Mouse (Mus musculus) thymus, postnatal 36 days (tissue): ENCODE data around the gene Fam185a.

Source experiments
- DNase-seq, 2 experiments: peaks; one replicate each; pipeline ENCODE4 v3.0.0; 2022; ENCODE audit warnings: mixed read lengths in 2 of 2

The Fam185a gene

GRCm38 (mm10) chr5:21434148-21434929, 9.6 kb downstream of the Fam185a start:
- DNase-seq, result no peak

- DNase-seq, result no peak
Observed at GRCm38 (mm10) chr5:21436471-21436975, 11.8 kb downstream of the Fam185a start.

GRCm38 (mm10) chr5:21438428-21438827, 13.7 kb downstream of the Fam185a start:
- DNase-seq, result no peak

GRCm38 (mm10) chr5:21439446-21440110, 14.8 kb downstream of the Fam185a start:
- no peak for DNase-seq

- DNase-seq, result no peak
Observed at GRCm38 (mm10) chr5:21440833-21441530, 16.2 kb downstream of the Fam185a start.

GRCm38 (mm10) chr5:21467387-21467786, 42.6 kb downstream of the Fam185a start:
- DNase-seq, result no peak

GRCm38 (mm10) chr5:21468100-21468499, 43.3 kb downstream of the Fam185a start:
- DNase-seq, result no peak

GRCm38 (mm10) chr5:21478428-21478827, 53.7 kb downstream of the Fam185a start:
- no peak for DNase-seq

GRCm38 (mm10) chr5:21479746-21480145, 55.0 kb downstream of the Fam185a start:
- no peak for DNase-seq

GRCm38 (mm10) chr5:21481521-21481920, 56.8 kb downstream of the Fam185a start:
- DNase-seq, result no peak

GRCm38 (mm10) chr5:21482446-21483222, 57.9 kb downstream of the Fam185a start:
- no peak for DNase-seq

- no peak for DNase-seq
Observed at GRCm38 (mm10) chr5:21483275-21483674, 58.5 kb downstream of the Fam185a start.

GRCm38 (mm10) chr5:21485197-21485829, 60.6 kb downstream of the Fam185a start:
- no peak for DNase-seq

- DNase-seq, result no peak
Observed at GRCm38 (mm10) chr5:21486798-21487197, 62.0 kb downstream of the Fam185a start.

GRCm38 (mm10) chr5:21487306-21487705, 62.5 kb downstream of the Fam185a start:
- DNase-seq, result no peak

- DNase-seq, result no peak
Observed at GRCm38 (mm10) chr5:21487716-21488115, 63.0 kb downstream of the Fam185a start.

- DNase-seq, result no peak
Observed at GRCm38 (mm10) chr5:21488506-21488905, 63.7 kb downstream of the Fam185a start.

GRCm38 (mm10) chr5:21489135-21489534, 64.4 kb downstream of the Fam185a start:
- no peak for DNase-seq

GRCm38 (mm10) chr5:21491469-21491868, 66.7 kb downstream of the Fam185a start:
- DNase-seq, result no peak

GRCm38 (mm10) chr5:21492213-21492612, 67.5 kb downstream of the Fam185a start:
- DNase-seq, result no peak

GRCm38 (mm10) chr5:21493294-21493999, 68.7 kb downstream of the Fam185a start:
- DNase-seq, result no peak
